11 mouse cellular contexts compared by ENCODE assay signal in the genomic region with DNA sequence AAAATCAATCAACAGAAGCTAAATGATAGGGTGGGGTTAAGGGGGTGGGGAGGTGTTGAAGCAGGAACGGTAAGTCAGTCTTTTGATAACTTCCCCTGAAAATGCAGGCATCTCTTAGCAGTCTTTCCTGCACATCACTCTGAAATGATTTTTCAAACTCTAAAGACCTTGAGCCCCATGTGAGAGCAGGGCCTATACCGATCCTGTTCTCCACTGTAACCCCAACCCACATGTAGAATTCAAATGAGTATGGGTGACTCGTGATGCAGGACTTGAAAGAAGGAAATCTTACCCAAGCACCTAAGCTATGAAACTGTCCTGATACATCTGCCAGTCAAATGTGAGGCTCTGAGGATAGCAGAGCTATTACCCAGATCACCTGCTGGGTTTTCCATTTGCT. TPM values are rescaled to one million over a fixed set of nuclear protein-coding genes. Genes with fewer than 3 reads are reported as not detected.
DNase-seq lines count a peak whose midpoint lies in the region; ATAC-seq and TF ChIP-seq lines count a peak whose summit lies in the region.
"Had no signal": no experiment of that assay in that cellular context is flagged by ENCODE, and none has a peak within 500 bp of the region (broad histone marks: within the 10 kb centered on the region; RNA-seq: fewer than 3 reads in every experiment).

No protein-coding gene starts in this region.

- peaks cover 48% of the 10 kb centered on the region for H3K4me1 ChIP-seq in heart, embryonic 15.5 days (replicated peaks)
- H3K4me1 ChIP-seq in megakaryocyte, embryonic 14.5 days: peaks cover 61% of the 10 kb centered on the region
- H3K4me1 ChIP-seq in embryonic facial prominence, embryonic 14.5 days (ENCODE audit: control insufficient read depth, insufficient read depth, low read length): peaks cover 34% of the 10 kb centered on the region

- no peak for TF ChIP-seq POLR2A in myocyte (IDR thresholded peaks at IDR 0.05; ENCODE audit: insufficient read length, low read depth)

- no peak overlapping the region for H3ac ChIP-seq in myocyte (ENCODE audit: control insufficient read depth, insufficient read length)

- H3K9ac ChIP-seq in heart, embryonic 15.5 days: no peak overlapping the region
- H3K9ac ChIP-seq in embryonic facial prominence, embryonic 14.5 days (ENCODE audit: low read depth, low read length): peak overlapping the region; percentile 35
- H3K9ac ChIP-seq: forebrain, postnatal 0 days had no signal

- H3K79me2 ChIP-seq in myocyte (ENCODE audit: control insufficient read depth, insufficient read depth): peaks cover 69% of the 10 kb centered on the region

- peak overlapping the region; percentile 6 for H3K4me2 ChIP-seq in heart, embryonic 15.5 days
- peak overlapping the region; percentile 29; the same call in 1 of the 2 replicates for H3K4me2 ChIP-seq in embryonic facial prominence, embryonic 14.5 days (ENCODE audit: low read depth, low read length)
- H3K4me2 ChIP-seq in myocyte (ENCODE audit: low read depth): peak overlapping the region; percentile 20

- H3K27ac ChIP-seq in heart, embryonic 15.5 days: no peak overlapping the region
- no peak overlapping the region for H3K27ac ChIP-seq in embryonic facial prominence, embryonic 14.5 days (replicated peaks; ENCODE audit: low read depth, low read length)

- DNase-seq in heart, postnatal 10 days: no peak
- no peak for DNase-seq in embryonic facial prominence, embryonic 14.5 days (ENCODE audit: low spot score)
- no peak for DNase-seq in urinary bladder, adult 2 months (ENCODE audit: low spot score)
- no peak for DNase-seq in kidney, postnatal 25 days
- DNase-seq: forebrain, postnatal 0 days; layer of hippocampus, adult 9-11 months; thymus, postnatal 25 days had no signal

- H3K36me3 ChIP-seq in heart, embryonic 15.5 days: peaks cover 62% of the 10 kb centered on the region
- peaks cover 80% of the 10 kb centered on the region for H3K36me3 ChIP-seq in megakaryocyte, embryonic 14.5 days (replicated peaks; ENCODE audit: low read length)
- peaks cover 74% of the 10 kb centered on the region for H3K36me3 ChIP-seq in embryonic facial prominence, embryonic 14.5 days (ENCODE audit: control insufficient read depth, insufficient read depth, low read length)
- peaks cover 72% of the 10 kb centered on the region for H3K36me3 ChIP-seq in myocyte (ENCODE audit: control insufficient read depth, insufficient read depth)

- no peak for ATAC-seq in heart, embryonic 15.5 days (replicated peaks; ENCODE audit: insufficient number of reproducible peaks, insufficient read depth, low FRiP score, low read depth)
- ATAC-seq in megakaryocyte, adult 5-6 weeks (ENCODE audit: poor library complexity, severe bottlenecking): no peak
- ATAC-seq in embryonic facial prominence, embryonic 14.5 days (ENCODE audit: low read depth): no peak
- ATAC-seq: forebrain, postnatal 0 days had no signal

- H3K27me3 ChIP-seq in heart, embryonic 15.5 days: no peaks in the 10 kb centered on the region
- H3K27me3 ChIP-seq in megakaryocyte, embryonic 14.5 days (replicated peaks): no peaks in the 10 kb centered on the region
- no peaks in the 10 kb centered on the region for H3K27me3 ChIP-seq in embryonic facial prominence, embryonic 14.5 days (replicated peaks; ENCODE audit: control insufficient read depth, insufficient read depth, low read length)
- H3K27me3 ChIP-seq in myocyte (ENCODE audit: control insufficient read depth, insufficient read depth, insufficient read length): no peaks in the 10 kb centered on the region

- 48% methylated on average over 3 of the region's 3 CpGs for WGBS in heart, embryonic 15.5 days
- WGBS in embryonic facial prominence, embryonic 14.5 days: 66% methylated on average over 3 of the region's 3 CpGs

- no peaks in the 10 kb centered on the region for H3K9me3 ChIP-seq in heart, embryonic 15.5 days (replicated peaks)
- no peaks in the 10 kb centered on the region for H3K9me3 ChIP-seq in megakaryocyte, embryonic 14.5 days
- no peaks in the 10 kb centered on the region for H3K9me3 ChIP-seq in embryonic facial prominence, embryonic 14.5 days (ENCODE audit: control insufficient read depth, low read length)

- intact Hi-C loops in heart, postnatal 10 days (cut with DNase I): loop anchor here (5.0 to 10.0 kb wide), 3 partner anchors 116 to 786 kb away; a partner anchor contains a TSS

- H3K4me3 ChIP-seq in heart, embryonic 15.5 days: no peak overlapping the region
- H3K4me3 ChIP-seq in megakaryocyte, embryonic 14.5 days (replicated peaks): peak overlapping the region; percentile 42
- no peak overlapping the region for H3K4me3 ChIP-seq in embryonic facial prominence, embryonic 14.5 days (ENCODE audit: low read depth, low read length)
- no peak overlapping the region for H3K4me3 ChIP-seq in myocyte

TF ChIP-seq in myocyte, 11 proteins besides CTCF, POLR2A, EP300 and RAD21:
- TF ChIP-seq USF1 (IDR thresholded peaks at IDR 0.05; ENCODE audit: low read depth): no peak
- no peak for TF ChIP-seq POLR2AphosphoS2 (IDR thresholded peaks at IDR 0.05; ENCODE audit: insufficient read length, low read depth)
- no peak for TF ChIP-seq REST (IDR thresholded peaks at IDR 0.05; ENCODE audit: insufficient read depth, insufficient read length)
- TF ChIP-seq MYOG (IDR thresholded peaks at IDR 0.05; ENCODE audit: control insufficient read depth in 1 of 3, insufficient read depth in 1 of 3, insufficient read length in 2 of 3, low read depth in 2 of 3): no peak
- TF ChIP-seq TCF3 (IDR thresholded peaks at IDR 0.05; ENCODE audit: insufficient read length, low read depth): no peak
- no peak for TF ChIP-seq MAX (IDR thresholded peaks at IDR 0.05; ENCODE audit: low read depth)
- TF ChIP-seq TCF12 (IDR thresholded peaks at IDR 0.05; ENCODE audit: insufficient read depth, poor library complexity, severe bottlenecking): no peak
- TF ChIP-seq SRF (IDR thresholded peaks at IDR 0.05; ENCODE audit: control insufficient read depth, insufficient read length, low read depth): no peak
- TF ChIP-seq MYOD1 (IDR thresholded peaks at IDR 0.05; ENCODE audit: control insufficient read depth in 1 of 3, insufficient read length in 2 of 3, low read depth in 2 of 3): no peak
- TF ChIP-seq E2F4 (IDR thresholded peaks at IDR 0.05; ENCODE audit: insufficient read depth): no peak
- no peak for TF ChIP-seq CEBPB (IDR thresholded peaks at IDR 0.05; ENCODE audit: insufficient read depth, poor library complexity, severe bottlenecking)

RNA-seq across cellular contexts. Expression of a gene that starts 4.3 kb away (rescaled TPM):
- polyA plus RNA-seq in heart, embryonic 15.5 days (2015; fragmentation: Nextera tagmentation; extraction: Ambion mirVana): 398 and 406 TPM in 2 replicates
- 100 to 1,000 TPM; 245 to 313 TPM for total RNA-seq in heart, postnatal 10 days (2021)
- polyA plus RNA-seq in megakaryocyte, embryonic 14.5 days (2012; ENCODE audit: insufficient read depth, low replicate concordance): 6.4 and 61.7 TPM in 2 replicates
- 448 and 496 TPM in 2 replicates for total RNA-seq in megakaryocyte, adult 5-6 weeks (2015)
- 724 and 818 TPM in 2 replicates for total RNA-seq in megakaryocyte, adult 5-6 weeks (2017)
- polyA plus RNA-seq in embryonic facial prominence, embryonic 14.5 days (2014; fragmentation: Nextera tagmentation; extraction: Ambion mirVana): 497 and 498 TPM in 2 replicates
- polyA plus RNA-seq in myocyte (2012; fragmentation: generic; extraction: Trizol): 138 TPM
- 197 and 228 TPM in 2 replicates for polyA plus RNA-seq in urinary bladder, adult 2 months (2012; rRNA removed)

RNA-seq across cellular contexts. Expression of a gene that starts 4.6 kb away (rescaled TPM):
- 1.4 and 1.7 TPM in 2 replicates for polyA plus RNA-seq in heart, embryonic 15.5 days (2015; fragmentation: Nextera tagmentation; extraction: Ambion mirVana)
- 1 to 10 TPM; 1.3 to 1.8 TPM for total RNA-seq in heart, postnatal 10 days (2021)
- polyA plus RNA-seq in megakaryocyte, embryonic 14.5 days (2012; ENCODE audit: insufficient read depth, low replicate concordance): not detected in 2 replicates
- 0.41 and 0.67 TPM in 2 replicates for total RNA-seq in megakaryocyte, adult 5-6 weeks (2015)
- 0.44 TPM in 1 of 2 replicates, not detected in the other for total RNA-seq in megakaryocyte, adult 5-6 weeks (2017)
- 1.1 and 1.6 TPM in 2 replicates for polyA plus RNA-seq in embryonic facial prominence, embryonic 14.5 days (2014; fragmentation: Nextera tagmentation; extraction: Ambion mirVana)
- 0.40 TPM for polyA plus RNA-seq in myocyte (2012; fragmentation: generic; extraction: Trizol)
- 2.3 and 2.7 TPM in 2 replicates for polyA plus RNA-seq in urinary bladder, adult 2 months (2012; rRNA removed)
